Mouse (Mus musculus) ES-Bruce4 (cell line): ENCODE data around the gene Wnk4.

Experiments used
- CTCF ChIP-seq: IDR thresholded peaks from one replicate; pipeline ENCODE4 v1.8.1; 2011; ENCODE audit warnings: low read depth, low read length
- EP300 ChIP-seq: IDR thresholded peaks from 2 replicates; pipeline ENCODE4 v1.6.1; 2011; ENCODE audit warnings: low read depth, low read length; ENCODE audit not compliant: insufficient read depth

DNA sequence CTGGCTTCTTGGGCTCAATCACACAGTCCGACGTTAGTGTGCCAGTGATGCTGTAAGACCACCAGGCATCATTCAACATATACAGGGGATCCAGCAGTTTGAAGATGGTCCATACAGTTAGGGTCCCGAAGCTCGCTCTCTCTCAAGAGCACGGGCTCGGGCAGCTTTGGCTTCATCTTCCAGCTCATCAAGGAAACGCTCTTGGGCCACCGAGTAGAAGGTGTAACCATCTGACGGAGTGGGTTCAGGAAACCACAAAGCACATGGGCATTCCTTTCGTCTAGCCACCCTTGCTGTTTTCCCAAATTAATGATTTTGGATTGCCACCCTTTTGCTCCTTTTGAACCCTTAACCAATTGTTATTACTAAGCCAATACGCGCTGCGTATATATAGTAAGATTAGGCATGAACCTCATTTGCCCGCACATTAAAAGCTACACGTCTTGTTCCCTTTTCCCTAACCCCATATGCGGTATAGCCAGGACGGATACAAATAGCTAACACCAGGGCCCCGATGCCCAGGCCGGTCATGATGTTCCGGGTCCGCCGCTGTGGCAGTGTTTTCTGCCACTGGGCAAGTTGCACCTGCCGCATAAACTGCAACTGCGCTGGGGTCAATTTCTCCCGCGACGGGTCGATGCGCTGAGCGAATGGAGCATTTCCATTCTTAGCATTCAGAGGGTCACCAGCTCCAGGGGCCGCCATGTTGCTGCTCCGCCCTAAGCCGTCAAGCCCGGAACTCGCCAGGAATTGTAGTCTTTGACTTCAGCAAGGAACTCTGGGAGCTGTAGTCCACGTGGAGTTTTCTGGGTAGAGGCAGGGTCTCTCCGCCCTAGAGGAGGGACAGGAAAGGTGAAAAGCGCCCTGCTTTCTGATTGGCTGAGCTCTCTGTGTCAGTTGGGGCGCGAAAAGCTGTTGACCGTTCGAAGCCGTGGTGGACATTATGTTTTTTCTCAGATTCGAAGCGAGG lies 18.1 kb downstream of the Wnk4 start, which contains the start of the genes Cntd1 and Coa3:
- TF ChIP-seq CTCF (no peak), EP300 (no peak)
